17 mouse cellular contexts compared by ENCODE assay signal in the genomic region with DNA sequence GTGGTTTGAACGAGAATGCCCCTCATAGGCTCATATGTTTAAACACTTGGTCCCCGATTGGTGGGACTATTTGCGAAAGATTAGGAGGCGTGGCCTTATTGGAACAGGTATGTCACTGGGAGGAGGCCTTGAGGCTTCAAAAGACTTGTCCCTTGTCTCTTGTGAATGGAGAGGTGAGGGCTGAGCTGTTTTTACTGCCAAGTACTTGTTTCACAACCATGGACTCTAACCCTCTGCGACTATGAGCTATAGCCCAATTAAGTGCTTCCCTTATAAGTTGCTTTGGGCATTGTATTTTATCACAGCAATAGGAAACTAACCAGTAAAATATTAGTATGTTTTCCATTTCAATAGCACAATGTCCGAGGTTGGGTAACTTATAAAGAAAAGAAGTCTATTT.
"Had no signal": no experiment of that assay in that cellular context is flagged by ENCODE, and none has a peak within 500 bp of the region (broad histone marks: within the 10 kb centered on the region; RNA-seq: fewer than 3 reads in every experiment).

No protein-coding gene starts in this region.

- DNase-seq: lung, adult 2 months; lung, postnatal 14 days; lung, postnatal 36 days; right cerebral cortex, postnatal 14 days; thymus, adult 2 months; thymus, postnatal 25 days; thymus, postnatal 4 days had no signal

- H3K4me1 ChIP-seq: lung, embryonic 15.5 days; megakaryocyte, embryonic 14.5 days; midbrain, embryonic 13.5 days; midbrain, embryonic 15.5 days; neural tube, embryonic 12.5 days; stomach, embryonic 15.5 days had no signal

- H3K36me3 ChIP-seq: lung, embryonic 15.5 days; midbrain, embryonic 13.5 days; midbrain, embryonic 15.5 days; neural tube, embryonic 12.5 days; stomach, embryonic 15.5 days had no signal

- H3K9me3 ChIP-seq: lung, embryonic 15.5 days; midbrain, embryonic 13.5 days; midbrain, embryonic 15.5 days; neural tube, embryonic 12.5 days; stomach, embryonic 15.5 days had no signal

- H3K27ac ChIP-seq: lung, embryonic 15.5 days; macrophage; midbrain, embryonic 13.5 days; midbrain, embryonic 15.5 days; neural tube, embryonic 12.5 days; stomach, embryonic 15.5 days; stomach, postnatal 0 days had no signal

- H3K4me2 ChIP-seq: lung, embryonic 15.5 days; midbrain, embryonic 11.5 days; midbrain, embryonic 13.5 days; midbrain, embryonic 15.5 days; neural tube, embryonic 12.5 days; stomach, embryonic 15.5 days had no signal

- ATAC-seq: lung, postnatal 0 days; midbrain, embryonic 13.5 days; midbrain, embryonic 15.5 days had no signal

- H3K27me3 ChIP-seq: lung, embryonic 15.5 days; neural tube, embryonic 12.5 days; stomach, embryonic 15.5 days had no signal

- H3K9ac ChIP-seq: lung, embryonic 15.5 days; midbrain, embryonic 13.5 days; midbrain, embryonic 15.5 days; neural tube, embryonic 12.5 days; stomach, embryonic 15.5 days had no signal

- H3K4me3 ChIP-seq: lung, embryonic 15.5 days; megakaryocyte, embryonic 14.5 days; midbrain, embryonic 13.5 days; midbrain, embryonic 15.5 days; neural tube, embryonic 12.5 days; stomach, embryonic 15.5 days had no signal
